Mouse (Mus musculus): ENCODE data around the gene Nfatc3. TPM values are rescaled to one million over a fixed set of nuclear protein-coding genes. Genes with fewer than 3 reads are reported as not detected.

The Nfatc3 gene
- polyA plus RNA-seq, 1 experiment from 2014 or later = 4.3 TPM

- H3K27me3 ChIP-seq (ENCODE audit: control insufficient read depth, insufficient read depth, low read length) = peaks cover 23% of the 10 kb centered on the region
- no peak for ATAC-seq (replicated peaks; ENCODE audit: extremely low read depth, insufficient read depth, low FRiP score)
- WGBS = 63% methylated on average over 13 of the region's 13 CpGs
- H3K27ac ChIP-seq (ENCODE audit: low read length) = no peak overlapping the region
- no peaks in the 10 kb centered on the region for H3K9me3 ChIP-seq (replicated peaks; ENCODE audit: control insufficient read depth, low read length)
- H3K4me1 ChIP-seq (ENCODE audit: control insufficient read depth, insufficient read depth, low read length) = peaks cover 21% of the 10 kb centered on the region
- H3K4me3 ChIP-seq (ENCODE audit: low read length) = no peak overlapping the region
- H3K4me2 ChIP-seq (ENCODE audit: low read depth, low read length) = no peak overlapping the region
- H3K36me3 ChIP-seq (ENCODE audit: control insufficient read depth, insufficient read depth) = peaks cover 14% of the 10 kb centered on the region
- no peak overlapping the region for H3K9ac ChIP-seq (ENCODE audit: low read length)
Observed at GRCm38 (mm10) chr8:106133526-106133925, 74.9 kb downstream of the Nfatc3 start.

- Histone ChIP-seq H3K9ac (ENCODE audit: low read length) (no peak overlapping the region), H3K4me3 (ENCODE audit: low read length) (no peak overlapping the region), H3K4me1 (ENCODE audit: control insufficient read depth, insufficient read depth, low read length) (peaks cover 21% of the 10 kb centered on the region), H3K27me3 (ENCODE audit: control insufficient read depth, insufficient read depth, low read length) (peaks cover 23% of the 10 kb centered on the region), H3K9me3 (replicated peaks; ENCODE audit: control insufficient read depth, low read length) (no peaks in the 10 kb centered on the region), H3K4me2 (ENCODE audit: low read depth, low read length) (no peak overlapping the region), H3K36me3 (ENCODE audit: control insufficient read depth, insufficient read depth) (peaks cover 10% of the 10 kb centered on the region), H3K27ac (ENCODE audit: low read length) (no peak overlapping the region)
- no peak for ATAC-seq (replicated peaks; ENCODE audit: extremely low read depth, insufficient read depth, low FRiP score)
- 69% methylated on average over 6 of the region's 6 CpGs for WGBS
Observed at GRCm38 (mm10) chr8:106133946-106134345, 75.3 kb downstream of the Nfatc3 start.

- no peak overlapping the region; the same call in 1 of the 2 replicates for H3K27ac ChIP-seq (ENCODE audit: low read length)
- WGBS = 29% methylated on average over 14 of the region's 14 CpGs
- ATAC-seq (replicated peaks; ENCODE audit: extremely low read depth, insufficient read depth, low FRiP score) = no peak
Observed at GRCm38 (mm10) chr8:106134751-106135571, 76.3 kb downstream of the Nfatc3 start.

GRCm38 (mm10) chr8:106135672-106136071, 77.0 kb downstream of the Nfatc3 start:
- 12% methylated on average over 19 of the region's 19 CpGs for WGBS
- Histone ChIP-seq H3K27ac (ENCODE audit: low read length) (no peak overlapping the region; the same call in 1 of the 2 replicates), H3K36me3 (ENCODE audit: control insufficient read depth, insufficient read depth) (peaks cover 6% of the 10 kb centered on the region; the same call in 1 of the 2 replicates), H3K4me1 (ENCODE audit: control insufficient read depth, insufficient read depth, low read length) (peaks cover 21% of the 10 kb centered on the region), H3K9me3 (replicated peaks; ENCODE audit: control insufficient read depth, low read length) (no peaks in the 10 kb centered on the region), H3K9ac (ENCODE audit: low read length) (peak overlapping the region; percentile 67), H3K4me3 (ENCODE audit: low read length) (peak overlapping the region; percentile 71), H3K4me2 (ENCODE audit: low read depth, low read length) (peak overlapping the region; percentile 81), H3K27me3 (ENCODE audit: control insufficient read depth, insufficient read depth, low read length) (peaks cover 23% of the 10 kb centered on the region)
- no peak for ATAC-seq (replicated peaks; ENCODE audit: extremely low read depth, insufficient read depth, low FRiP score)

More at GRCm38 (mm10) chr8:106134751-106135571, 76.3 kb downstream of the Nfatc3 start:
- Histone ChIP-seq H3K4me2 (ENCODE audit: low read depth, low read length) (peak overlapping the region; percentile 81; the same call in 1 of the 2 replicates), H3K9ac (ENCODE audit: low read length) (no peak overlapping the region), H3K4me3 (ENCODE audit: low read length) (no peak overlapping the region), H3K36me3 (ENCODE audit: control insufficient read depth, insufficient read depth) (peaks cover 6% of the 10 kb centered on the region; the same call in 1 of the 2 replicates), H3K27me3 (ENCODE audit: control insufficient read depth, insufficient read depth, low read length) (peaks cover 23% of the 10 kb centered on the region), H3K4me1 (ENCODE audit: control insufficient read depth, insufficient read depth, low read length) (peaks cover 21% of the 10 kb centered on the region), H3K9me3 (replicated peaks; ENCODE audit: control insufficient read depth, low read length) (no peaks in the 10 kb centered on the region)

GRCm38 (mm10) chr8:106136156-106137130, 77.8 kb downstream of the Nfatc3 start, which contains the start of gene Esrp2:
Esrp2 (minus strand) TSS chr8:106136974.
- Histone ChIP-seq H3K4me3 (ENCODE audit: low read length) (peak within 1 kb of the TSS; percentile 71), H3K4me1 (ENCODE audit: control insufficient read depth, insufficient read depth, low read length) (peaks cover 21% of the 10 kb centered on the region), H3K9ac (ENCODE audit: low read length) (peak within 1 kb of the TSS; percentile 74), H3K4me2 (ENCODE audit: low read depth, low read length) (peak within 1 kb of the TSS; percentile 81), H3K27ac (ENCODE audit: low read length) (peak within 1 kb of the TSS; percentile 57), H3K9me3 (replicated peaks; ENCODE audit: control insufficient read depth, low read length) (no peaks in the 10 kb centered on the region), H3K36me3 (ENCODE audit: control insufficient read depth, insufficient read depth) (peaks cover 4% of the 10 kb centered on the region; the same call in 1 of the 2 replicates), H3K27me3 (ENCODE audit: control insufficient read depth, insufficient read depth, low read length) (peaks cover 23% of the 10 kb centered on the region)
- WGBS = under 1% methylated on average over 85 of the region's 86 CpGs
- ATAC-seq (replicated peaks; ENCODE audit: extremely low read depth, insufficient read depth, low FRiP score) = peak; percentile 25; the same call in 1 of the 2 replicates

GRCm38 (mm10) chr8:106137218-106137905, 78.7 kb downstream of the Nfatc3 start:
- Histone ChIP-seq H3K4me1 (ENCODE audit: control insufficient read depth, insufficient read depth, low read length) (peaks cover 21% of the 10 kb centered on the region), H3K27ac (ENCODE audit: low read length) (peak overlapping the region; percentile 57), H3K4me2 (ENCODE audit: low read depth, low read length) (peak overlapping the region; percentile 81), H3K4me3 (ENCODE audit: low read length) (peak overlapping the region; percentile 71), H3K9me3 (replicated peaks; ENCODE audit: control insufficient read depth, low read length) (no peaks in the 10 kb centered on the region), H3K36me3 (ENCODE audit: control insufficient read depth, insufficient read depth) (peaks cover 3% of the 10 kb centered on the region; the same call in 1 of the 2 replicates), H3K27me3 (ENCODE audit: control insufficient read depth, insufficient read depth, low read length) (peaks cover 23% of the 10 kb centered on the region), H3K9ac (ENCODE audit: low read length) (peak overlapping the region; percentile 74)
- no peak for ATAC-seq (replicated peaks; ENCODE audit: extremely low read depth, insufficient read depth, low FRiP score)
- whole genome bisulfite sequencing = 4% methylated on average over 22 of the region's 22 CpGs

GRCm38 (mm10) chr8:106137906-106138477, 79.4 kb downstream of the Nfatc3 start:
- WGBS = 1% methylated on average over 24 of the region's 24 CpGs
- peaks cover 23% of the 10 kb centered on the region for H3K27me3 ChIP-seq (ENCODE audit: control insufficient read depth, insufficient read depth, low read length)
- peak overlapping the region; percentile 57 for H3K27ac ChIP-seq (ENCODE audit: low read length)
- ATAC-seq (replicated peaks; ENCODE audit: extremely low read depth, insufficient read depth, low FRiP score) = peak; percentile 35
- no peaks in the 10 kb centered on the region for H3K9me3 ChIP-seq (replicated peaks; ENCODE audit: control insufficient read depth, low read length)
- H3K4me2 ChIP-seq (ENCODE audit: low read depth, low read length) = peak overlapping the region; percentile 81
- peak overlapping the region; percentile 74 for H3K9ac ChIP-seq (ENCODE audit: low read length)
- peak overlapping the region; percentile 71 for H3K4me3 ChIP-seq (ENCODE audit: low read length)
- no peaks in the 10 kb centered on the region for H3K36me3 ChIP-seq (ENCODE audit: control insufficient read depth, insufficient read depth)
- peaks cover 21% of the 10 kb centered on the region for H3K4me1 ChIP-seq (ENCODE audit: control insufficient read depth, insufficient read depth, low read length)

GRCm38 (mm10) chr8:106138616-106139015, 80.0 kb downstream of the Nfatc3 start:
- H3K36me3 ChIP-seq (ENCODE audit: control insufficient read depth, insufficient read depth) = no peaks in the 10 kb centered on the region
- peak overlapping the region; percentile 71 for H3K4me3 ChIP-seq (ENCODE audit: low read length)
- peak overlapping the region; percentile 57; the same call in 1 of the 2 replicates for H3K27ac ChIP-seq (ENCODE audit: low read length)
- peaks cover 21% of the 10 kb centered on the region for H3K4me1 ChIP-seq (ENCODE audit: control insufficient read depth, insufficient read depth, low read length)
- H3K9me3 ChIP-seq (replicated peaks; ENCODE audit: control insufficient read depth, low read length) = no peaks in the 10 kb centered on the region
- ATAC-seq (replicated peaks; ENCODE audit: extremely low read depth, insufficient read depth, low FRiP score) = no peak
- peaks cover 21% of the 10 kb centered on the region for H3K27me3 ChIP-seq (ENCODE audit: control insufficient read depth, insufficient read depth, low read length)
- peak overlapping the region; percentile 81 for H3K4me2 ChIP-seq (ENCODE audit: low read depth, low read length)
- peak overlapping the region; percentile 74 for H3K9ac ChIP-seq (ENCODE audit: low read length)
- WGBS = 12% methylated on average over 7 of the region's 7 CpGs

Data from heart, embryonic 16.5 days (tissue).